Mouse (Mus musculus) MEL (cell line): ENCODE results near the gene Csnk1d. TPM values are rescaled to one million over a fixed set of nuclear protein-coding genes. Genes with fewer than 3 reads are reported as not detected.
A peak's percentile ranks its signal among the peaks of the same experiment; 100 is the strongest.

ENCODE experiments used
- DNase-seq: peaks from one replicate; pipeline ENCODE4 v3.0.0; 2011; ENCODE audit warnings: low read depth, low spot score
- H3K27ac ChIP-seq: 2 replicates; pipeline ENCODE4 v1.5.1; 2012; ENCODE audit warnings: low read depth, mild to moderate bottlenecking, control low read depth, low read length, moderate library complexity; ENCODE audit not compliant: control insufficient read depth
- H3K27me3 ChIP-seq, 2 experiments: fragments of 150-350 bp in 1 of 2; sonication (generic) in 1 of 2; 2 replicates each; pipeline ENCODE4 v1.6.1; 2012; ENCODE audit warnings: low read length in 2 of 2, mild to moderate bottlenecking in 2 of 2, improper control_type of control experiment in 1 of 2, moderate library complexity in 1 of 2; ENCODE audit not compliant: insufficient read depth in 2 of 2, control insufficient read depth in 1 of 2
- H3K36me3 ChIP-seq, 2 experiments: 2 replicates each; pipeline ENCODE4 v1.6.1; 2012 to 2014; ENCODE audit warnings: low read length in 2 of 2, improper control_type of control experiment in 1 of 2, inconsistent platforms in 1 of 2, mild to moderate bottlenecking in 1 of 2; ENCODE audit not compliant: insufficient read depth in 2 of 2, control insufficient read depth in 1 of 2
- H3K4me1 ChIP-seq, 2 experiments: fragments of 150-350 bp in 1 of 2; sonication (generic) in 1 of 2; 2 replicates each; pipeline ENCODE4 v1.6.1; 2012; ENCODE audit warnings: low read length in 2 of 2, improper control_type of control experiment in 1 of 2, mild to moderate bottlenecking in 1 of 2; ENCODE audit not compliant: insufficient read depth in 2 of 2, control insufficient read depth in 1 of 2
- H3K4me3 ChIP-seq, 2 experiments: fragments of 150-350 bp in 1 of 2; sonication (generic) in 1 of 2; 2 replicates each; pipeline ENCODE4 v1.5.1; 2012; ENCODE audit warnings: low read depth in 2 of 2, low read length in 2 of 2, mild to moderate bottlenecking in 2 of 2, moderate library complexity in 2 of 2, control low read depth in 1 of 2, improper control_type of control experiment in 1 of 2; ENCODE audit not compliant: control insufficient read depth in 1 of 2, insufficient read depth in 1 of 2
- H3K79me2 ChIP-seq: 2 replicates; pipeline ENCODE4 v1.6.1; 2012; ENCODE audit warnings: mild to moderate bottlenecking, low read length, moderate library complexity; ENCODE audit not compliant: control insufficient read depth, poor library complexity, insufficient read depth
- H3K9ac ChIP-seq: 2 replicates; pipeline ENCODE4 v1.6.1; 2012; ENCODE audit warnings: low read depth, mild to moderate bottlenecking, control low read depth, low read length, moderate library complexity; ENCODE audit not compliant: control insufficient read depth, poor library complexity, severe bottlenecking
- H3K9me3 ChIP-seq: fragments of 150-350 bp; sonication (generic); replicated peaks from 2 replicates; pipeline ENCODE4 v1.6.1; 2012; ENCODE audit warnings: mild to moderate bottlenecking, low read length, improper control_type of control experiment, moderate library complexity; ENCODE audit not compliant: insufficient read depth
- CHD1 ChIP-seq: IDR thresholded peaks from 2 replicates; pipeline ENCODE4 v1.6.1; 2012; ENCODE audit warnings: low read depth, mild to moderate bottlenecking, inconsistent platforms, low read length, improper control_type of control experiment
- CTCF ChIP-seq, 3 experiments: IDR thresholded peaks in 2 of 3; conservative IDR thresholded peaks in 1 of 3; 2 replicates each; pipeline ENCODE4 v1.5.1; 2011 to 2012; ENCODE audit warnings: low read length in 3 of 3, low read depth in 2 of 3, mild to moderate bottlenecking in 2 of 3, improper control_type of control experiment in 1 of 3, inconsistent platforms in 1 of 3, mixed read lengths in 1 of 3, moderate library complexity in 1 of 3; ENCODE audit not compliant: control insufficient read depth in 1 of 3, insufficient read depth in 1 of 3, poor library complexity in 1 of 3, severe bottlenecking in 1 of 3
- ELF1 ChIP-seq: IDR thresholded peaks from 2 replicates; pipeline ENCODE4 v1.6.1; 2014; ENCODE audit warnings: low read depth, mild to moderate bottlenecking, inconsistent platforms, low read length, improper control_type of control experiment, moderate library complexity
- EP300 ChIP-seq, 2 experiments: IDR thresholded peaks; 2 replicates each; pipeline ENCODE4 v1.6.1; 2011; ENCODE audit warnings: improper control_type of control experiment in 2 of 2, low read length in 2 of 2, low read depth in 1 of 2, mild to moderate bottlenecking in 1 of 2
- GATA1 ChIP-seq: IDR thresholded peaks from 2 replicates; pipeline ENCODE4 v1.6.1; 2011; ENCODE audit warnings: low read depth, low read length, improper control_type of control experiment
- HCFC1 ChIP-seq: IDR thresholded peaks from 2 replicates; pipeline ENCODE4 v1.6.1; 2012; ENCODE audit warnings: low read depth, mild to moderate bottlenecking, inconsistent platforms, low read length, improper control_type of control experiment, moderate library complexity
- MAX ChIP-seq: IDR thresholded peaks from 2 replicates; pipeline ENCODE4 v1.6.1; 2011; ENCODE audit warnings: low read length, improper control_type of control experiment
- MXI1 ChIP-seq: IDR thresholded peaks from 2 replicates; pipeline ENCODE4 v1.6.1; 2011; ENCODE audit warnings: mild to moderate bottlenecking, low read depth, low read length, improper control_type of control experiment
- MYC ChIP-seq: IDR thresholded peaks from 2 replicates; pipeline ENCODE4 v1.6.1; 2011; ENCODE audit warnings: low read depth, mild to moderate bottlenecking, low read length, improper control_type of control experiment, moderate library complexity
- NELFE ChIP-seq: IDR thresholded peaks from 2 replicates; pipeline ENCODE4 v1.6.1; 2011; ENCODE audit warnings: low read depth, low read length, improper control_type of control experiment
- POLR2AphosphoS5 ChIP-seq: IDR thresholded peaks from 2 replicates; pipeline ENCODE4 v1.6.1; 2012; ENCODE audit warnings: low read depth, borderline replicate concordance, mild to moderate bottlenecking, inconsistent platforms, low read length, moderate library complexity, mixed read lengths
- RAD21 ChIP-seq: IDR thresholded peaks from 2 replicates; pipeline ENCODE4 v1.6.1; 2011; ENCODE audit warnings: mild to moderate bottlenecking, low read depth, low read length, improper control_type of control experiment
- RCOR1 ChIP-seq: IDR thresholded peaks from 2 replicates; pipeline ENCODE4 v1.6.1; 2012; ENCODE audit warnings: low read depth, mild to moderate bottlenecking, inconsistent platforms, low read length, improper control_type of control experiment
- SIN3A ChIP-seq: IDR thresholded peaks from 2 replicates; pipeline ENCODE4 v1.6.1; 2012; ENCODE audit warnings: low read length, improper control_type of control experiment, inconsistent platforms
- TAL1 ChIP-seq: IDR thresholded peaks from 2 replicates; pipeline ENCODE4 v1.6.1; 2012; ENCODE audit warnings: mild to moderate bottlenecking, inconsistent platforms, low read length, moderate library complexity, mixed read lengths
- TCF12 ChIP-seq: IDR thresholded peaks from 2 replicates; pipeline ENCODE4 v1.6.1; 2014; ENCODE audit warnings: low read depth, mild to moderate bottlenecking, inconsistent platforms, low read length, improper control_type of control experiment, moderate library complexity
- USF1 ChIP-seq: IDR thresholded peaks from 2 replicates; pipeline ENCODE4 v1.6.1; 2014; ENCODE audit warnings: low read depth, mild to moderate bottlenecking, inconsistent platforms, low read length, improper control_type of control experiment, moderate library complexity
- ZC3H11A ChIP-seq: IDR thresholded peaks from 2 replicates; pipeline ENCODE4 v1.6.1; 2012; ENCODE audit warnings: low read depth, mild to moderate bottlenecking, inconsistent platforms, low read length, improper control_type of control experiment
- ZKSCAN1 ChIP-seq: IDR thresholded peaks from 2 replicates; pipeline ENCODE4 v1.6.1; 2012; ENCODE audit warnings: low read depth, mild to moderate bottlenecking, inconsistent platforms, low read length, improper control_type of control experiment, moderate library complexity
- ZMIZ1 ChIP-seq: IDR thresholded peaks from 2 replicates; pipeline ENCODE4 v1.6.1; 2012; ENCODE audit warnings: low read depth, mild to moderate bottlenecking, inconsistent platforms, low read length, improper control_type of control experiment, moderate library complexity
- polyA plus RNA-seq, 2 experiments: library from polyadenylated mRNA; stranded (reverse) in 1 of 2; unstranded in 1 of 2; fragments of >175 nt in 1 of 2; fragments of >200 nt in 1 of 2; gene quantifications; 2 replicates each; pipeline versions ENCODE4 v1.2.1 to v1.2.4; 2012; ENCODE audit warnings: low replicate concordance in 2 of 2, low read depth in 1 of 2; ENCODE audit not compliant: insufficient read length in 2 of 2, insufficient read depth in 1 of 2, missing spikeins in 1 of 2
- total RNA-seq: library from RNA; depleted of rRNA; stranded (reverse); fragments of 300-350 nt; gene quantifications from 2 replicates; pipeline ENCODE4 v1.2.3, GENCODE M21; 2012

The Csnk1d gene
- total and polyA plus RNA-seq, 3 experiments = 83.2 to 329 (median 121) TPM

DNA sequence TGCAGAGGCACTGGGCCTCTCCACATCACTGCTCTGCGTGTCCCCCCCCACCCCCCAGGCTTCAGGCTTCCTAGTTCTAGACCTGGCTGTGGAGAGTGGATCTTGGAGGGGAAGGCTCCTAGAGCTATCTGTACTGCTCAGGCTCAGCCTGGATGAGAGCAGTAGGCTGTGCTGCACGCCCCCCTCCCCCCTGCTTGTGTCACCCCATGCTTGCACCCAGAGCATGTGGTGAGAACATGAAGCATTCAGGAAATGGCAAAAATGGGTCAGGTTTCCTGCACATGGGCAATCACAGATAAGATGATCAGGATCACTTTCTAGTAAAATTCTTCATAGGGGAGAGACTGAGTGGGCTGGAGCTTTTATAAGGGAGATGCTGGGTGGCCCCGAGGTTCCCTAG lies 31.6 kb downstream of the Csnk1d start:
- DNase-seq = peak; percentile 77
- Histone ChIP-seq H3K4me3 (no peak overlapping the region), H3K27ac (peak overlapping the region; percentile 12; the same call in 1 of the 2 replicates), H3K27me3 (no peaks in the 10 kb centered on the region), H3K79me2 (peaks cover 5% of the 10 kb centered on the region; the same call in 1 of the 2 replicates), H3K36me3 (peaks cover 11 to 16% of the 10 kb centered on the region in 2 experiments), H3K4me1 (peaks cover 0 to 10% of the 10 kb centered on the region in 2 experiments; a peak in 1 of 4 replicates), H3K9me3 (no peaks in the 10 kb centered on the region), H3K9ac (no peak overlapping the region)
- TF ChIP-seq ZKSCAN1 (no peak), POLR2AphosphoS5 (no peak), NELFE (no peak), GATA1 (0 out of 2 replicates have a peak, but pooled peaks have one; percentile 19), MXI1 (peak; percentile 46), ZMIZ1 (no peak), TAL1 (peak; percentile 17; the same call in 1 of the 2 replicates), CTCF (IDR thresholded peaks at IDR 0.05 in 2 of 3, conservative IDR thresholded peaks at IDR 0.05 in 1 of 3; ENCODE audit: control insufficient read depth in 1 of 3, insufficient read depth in 1 of 3, low read depth in 2 of 3, low read length in 3 of 3, poor library complexity in 1 of 3, severe bottlenecking in 1 of 3) (no peak), EP300 (IDR thresholded peaks at IDR 0.05; ENCODE audit: low read depth in 1 of 2, low read length in 2 of 2) (peak in 1 of 2 experiments; percentile 27; a peak in 1 of 4 replicates), MYC (peak; percentile 66; the same call in 1 of the 2 replicates)

DNA sequence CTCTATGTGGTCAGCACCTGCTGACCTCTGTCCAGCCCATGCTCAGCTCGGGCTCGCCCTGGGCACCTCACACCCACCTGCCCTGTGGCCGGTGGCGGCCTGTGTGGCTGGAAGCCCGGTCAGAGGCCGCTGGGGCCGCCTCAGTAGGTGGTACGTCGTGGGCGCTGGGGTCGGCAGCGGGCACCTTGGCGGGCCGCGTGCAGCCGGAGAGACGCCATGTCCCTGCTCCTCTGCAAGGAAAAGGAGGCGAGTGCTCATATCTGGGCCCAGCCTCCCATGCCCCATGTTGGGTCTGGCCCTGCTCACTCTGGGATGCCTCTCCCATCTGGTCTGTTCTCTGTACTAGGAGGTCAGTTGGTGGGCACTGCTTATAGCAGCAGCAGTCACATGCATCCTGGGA lies 32.1 kb downstream of the Csnk1d start:
- TF ChIP-seq TAL1 (no peak), HCFC1 (0 out of 2 replicates have a peak, but pooled peaks have one; percentile 3), RCOR1 (no peak), EP300 (IDR thresholded peaks at IDR 0.05; ENCODE audit: low read depth in 1 of 2, low read length in 2 of 2) (no peak), ELF1 (no peak), MAX (no peak), USF1 (no peak), CHD1 (no peak), SIN3A (peak; percentile 5; the same call in 1 of the 2 replicates), MXI1 (no peak; the same call in 1 of the 2 replicates), ZC3H11A (no peak), RAD21 (no peak), TCF12 (no peak)
- Histone ChIP-seq H3K27me3 (no peaks in the 10 kb centered on the region), H3K9me3 (no peaks in the 10 kb centered on the region), H3K27ac (peak overlapping the region; percentile 8; the same call in 1 of the 2 replicates), H3K79me2 (peaks cover 10% of the 10 kb centered on the region), H3K36me3 (peaks cover 11 to 16% of the 10 kb centered on the region in 2 experiments), H3K9ac (no peak overlapping the region), H3K4me1 (peaks cover 0 to 10% of the 10 kb centered on the region in 2 experiments; a peak in 1 of 4 replicates), H3K4me3 (no peak overlapping the region)
- no peak for DNase-seq
